Mouse (Mus musculus): ENCODE results near the gene Wdcp. TPM values are rescaled to one million over a fixed set of nuclear protein-coding genes. Genes with fewer than 3 reads are reported as not detected.
"Not testable (repeated sequence)": the region's sequence is repeated elsewhere in the genome, so short reads cannot be mapped to it uniquely, and the experiment has no call there.

Wdcp gene
- polyA plus RNA-seq, 1 experiment from 2014 or later, result 14.4 TPM

DNA sequence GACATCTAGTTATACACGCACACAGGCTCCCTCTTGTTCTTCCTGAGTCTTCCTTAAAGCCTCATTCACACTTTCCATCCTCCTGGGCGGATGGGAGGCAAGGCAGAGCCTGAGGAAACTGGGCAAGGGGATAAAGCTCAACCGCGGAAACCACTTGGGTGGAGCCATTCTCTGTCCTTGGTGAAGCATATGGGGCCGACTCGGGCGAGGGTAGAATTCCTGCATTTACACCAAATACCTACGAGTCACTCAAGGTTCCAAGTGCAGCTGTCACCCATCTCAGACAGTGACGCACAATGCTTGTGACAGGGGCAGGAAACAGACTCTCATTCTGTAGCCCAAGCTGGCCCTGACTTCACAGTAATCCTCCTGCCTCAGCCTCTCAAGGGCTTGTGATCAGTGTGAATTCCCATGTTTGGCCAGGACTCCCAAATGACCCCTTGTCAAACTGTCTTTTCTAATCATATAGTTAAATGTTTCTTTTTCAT, 35.2 kb downstream of the Wdcp start:
- no peak overlapping the region for H3K4me3 ChIP-seq (ENCODE audit: control insufficient read depth in 1 of 2, insufficient read depth in 1 of 2, low read depth in 1 of 2, low read length in 2 of 2)
- ATAC-seq (ENCODE audit: insufficient number of reproducible peaks, insufficient read depth, low FRiP score, low read depth), result no peak
- H3K9ac ChIP-seq (ENCODE audit: low read length), result no peak overlapping the region
- no peak overlapping the region for H3K27ac ChIP-seq (replicated peaks in 1 of 2; ENCODE audit: control insufficient read depth in 1 of 2, insufficient read depth in 1 of 2, low read depth in 2 of 2, low read length in 2 of 2)
- H3K9me3 ChIP-seq (ENCODE audit: control insufficient read depth, low read length), result 0 out of 2 replicates have a peak, but pooled peaks cover 2% of the 10 kb centered on the region
- H3K4me2 ChIP-seq (ENCODE audit: low read length), result no peak overlapping the region
- no peaks in the 10 kb centered on the region for H3K27me3 ChIP-seq (ENCODE audit: control insufficient read depth, insufficient read depth, low read length)
- peaks cover 12 to 18% of the 10 kb centered on the region in 2 experiments; a peak in 3 of 4 replicates for H3K4me1 ChIP-seq (ENCODE audit: control insufficient read depth in 2 of 2, insufficient read depth in 2 of 2, low read length in 2 of 2)
- WGBS, result 78% methylated on average over 9 of the region's 9 CpGs
- H3K36me3 ChIP-seq (ENCODE audit: control insufficient read depth, insufficient read depth, low read length), result peaks cover 44% of the 10 kb centered on the region

DNA sequence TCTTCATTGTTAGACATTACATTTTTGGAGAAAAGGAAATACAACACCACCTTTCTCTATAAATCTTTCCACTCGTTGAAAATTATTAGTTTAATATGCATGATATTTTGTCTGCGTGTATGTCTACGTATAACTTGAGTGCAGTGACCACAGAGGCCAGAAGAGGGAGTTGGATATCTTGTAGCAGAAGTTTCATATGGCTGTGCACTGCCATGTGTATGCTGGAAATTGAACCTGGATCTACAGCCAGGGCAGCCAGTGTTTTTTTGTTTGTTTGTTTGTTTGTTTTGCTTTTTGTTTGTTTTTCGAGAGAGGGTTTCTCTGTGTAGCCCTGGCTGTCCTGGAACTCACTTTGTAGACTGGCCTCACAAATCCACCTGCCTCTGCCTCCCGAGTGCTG, 35.9 kb downstream of the Wdcp start:
- WGBS, result 88% methylated on average over 5 of the region's 5 CpGs
- Histone ChIP-seq H3K4me3 (ENCODE audit: control insufficient read depth in 1 of 2, insufficient read depth in 1 of 2, low read depth in 1 of 2, low read length in 2 of 2) (no peak overlapping the region), H3K27me3 (ENCODE audit: control insufficient read depth, insufficient read depth, low read length) (no peaks in the 10 kb centered on the region), H3K4me2 (ENCODE audit: low read length) (no peak overlapping the region), H3K9me3 (ENCODE audit: control insufficient read depth, low read length) (0 out of 2 replicates have a peak, but pooled peaks cover 2% of the 10 kb centered on the region), H3K27ac (replicated peaks in 1 of 2; ENCODE audit: control insufficient read depth in 1 of 2, insufficient read depth in 1 of 2, low read depth in 2 of 2, low read length in 2 of 2) (no peak overlapping the region), H3K9ac (ENCODE audit: low read length) (no peak overlapping the region), H3K4me1 (ENCODE audit: control insufficient read depth in 2 of 2, insufficient read depth in 2 of 2, low read length in 2 of 2) (peaks cover 6 to 11% of the 10 kb centered on the region in 2 experiments; a peak in 3 of 4 replicates), H3K36me3 (ENCODE audit: control insufficient read depth, insufficient read depth, low read length) (peaks cover 49% of the 10 kb centered on the region)
- no peak for ATAC-seq (ENCODE audit: insufficient number of reproducible peaks, insufficient read depth, low FRiP score, low read depth)

DNA sequence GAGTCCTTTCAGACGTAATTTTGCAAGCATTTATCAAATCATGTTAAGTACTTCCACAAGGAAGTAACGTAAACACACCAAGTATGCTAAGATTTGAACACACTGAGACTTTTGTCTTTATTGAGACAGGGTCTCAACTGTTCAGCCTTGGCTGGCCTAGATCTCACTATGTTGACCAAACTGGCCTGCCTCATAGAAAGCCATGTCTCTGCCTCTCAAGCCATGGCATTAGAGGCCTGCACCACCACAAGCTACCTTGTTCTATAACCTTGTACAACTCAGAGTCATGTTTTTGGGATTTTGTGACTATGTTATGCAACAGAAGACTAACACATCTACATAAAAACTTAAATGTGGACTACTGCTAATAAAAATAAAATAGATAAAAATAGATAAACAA, 39.0 kb downstream of the Wdcp start:
- H3K9ac ChIP-seq (ENCODE audit: low read length), result no peak overlapping the region
- 80% methylated on average over 2 of the region's 2 CpGs for WGBS
- ATAC-seq (ENCODE audit: insufficient number of reproducible peaks, insufficient read depth, low FRiP score, low read depth), result no peak
- H3K27me3 ChIP-seq (ENCODE audit: control insufficient read depth, insufficient read depth, low read length), result no peaks in the 10 kb centered on the region
- H3K36me3 ChIP-seq (ENCODE audit: control insufficient read depth, insufficient read depth, low read length), result peaks cover 55% of the 10 kb centered on the region
- no peak overlapping the region for H3K4me2 ChIP-seq (ENCODE audit: low read length)
- H3K27ac ChIP-seq (replicated peaks in 1 of 2; ENCODE audit: control insufficient read depth in 1 of 2, insufficient read depth in 1 of 2, low read depth in 2 of 2, low read length in 2 of 2), result no peak overlapping the region
- H3K4me3 ChIP-seq (ENCODE audit: control insufficient read depth in 1 of 2, insufficient read depth in 1 of 2, low read depth in 1 of 2, low read length in 2 of 2), result no peak overlapping the region
- H3K4me1 ChIP-seq (ENCODE audit: control insufficient read depth in 2 of 2, insufficient read depth in 2 of 2, low read length in 2 of 2), result no peaks in the 10 kb centered on the region
- 0 out of 2 replicates have a peak, but pooled peaks cover 2% of the 10 kb centered on the region for H3K9me3 ChIP-seq (ENCODE audit: control insufficient read depth, low read length)

DNA sequence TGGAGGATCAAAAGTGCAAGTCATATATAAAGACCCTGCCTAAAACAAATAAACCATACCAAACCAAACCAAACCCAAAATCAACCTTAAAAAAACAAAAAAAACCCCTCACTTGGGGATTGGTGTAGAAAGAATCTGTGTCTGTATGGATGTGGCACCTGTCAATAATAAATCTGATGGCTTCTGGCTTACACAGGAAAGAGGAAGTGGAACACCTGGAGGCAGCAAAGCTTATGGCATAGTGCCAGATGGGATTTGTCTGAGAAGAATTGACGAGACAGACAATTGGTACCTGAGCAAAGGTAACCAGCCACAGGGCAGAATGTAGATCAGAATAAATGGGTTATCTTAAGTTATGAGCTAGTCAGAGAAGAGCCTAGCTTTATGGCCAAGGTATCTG, 42.0 kb downstream of the Wdcp start:
- Histone ChIP-seq H3K27me3 (ENCODE audit: control insufficient read depth, insufficient read depth, low read length) (no peaks in the 10 kb centered on the region), H3K4me2 (ENCODE audit: low read length) (no peak overlapping the region), H3K4me1 (ENCODE audit: control insufficient read depth in 2 of 2, insufficient read depth in 2 of 2, low read length in 2 of 2) (peaks cover 0 to 10% of the 10 kb centered on the region in 2 experiments; a peak in 2 of 4 replicates), H3K4me3 (ENCODE audit: control insufficient read depth in 1 of 2, insufficient read depth in 1 of 2, low read depth in 1 of 2, low read length in 2 of 2) (no peak overlapping the region), H3K9me3 (ENCODE audit: control insufficient read depth, low read length) (no peaks in the 10 kb centered on the region), H3K36me3 (ENCODE audit: control insufficient read depth, insufficient read depth, low read length) (peaks cover 39% of the 10 kb centered on the region), H3K9ac (ENCODE audit: low read length) (no peak overlapping the region), H3K27ac (replicated peaks in 1 of 2; ENCODE audit: control insufficient read depth in 1 of 2, insufficient read depth in 1 of 2, low read depth in 2 of 2, low read length in 2 of 2) (no peak overlapping the region)
- WGBS, result 80% methylated on average over 1 of the region's 1 CpGs
- ATAC-seq (ENCODE audit: insufficient number of reproducible peaks, insufficient read depth, low FRiP score, low read depth), result no peak

DNA sequence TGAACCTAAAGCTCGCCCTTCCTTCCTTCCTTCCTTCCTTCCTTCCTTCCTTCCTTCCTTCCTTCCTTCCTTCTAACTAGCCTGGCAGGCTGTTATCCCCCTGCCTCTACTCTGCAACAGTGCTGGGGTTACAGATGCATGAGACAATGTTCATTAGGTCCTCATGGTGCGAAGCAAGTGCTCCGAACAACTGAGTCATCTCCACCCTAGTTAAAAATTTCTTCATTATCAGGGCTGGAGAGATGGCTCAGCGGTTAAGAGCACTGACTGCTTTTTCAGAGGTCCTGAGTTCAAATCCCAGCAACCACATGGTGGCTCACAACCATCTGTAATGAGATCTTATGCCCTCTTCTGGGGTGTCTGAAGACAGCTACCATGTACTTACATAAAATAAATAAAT, 43.5 kb downstream of the Wdcp start:
- WGBS, result 97% methylated on average over 4 of the region's 4 CpGs
- H3K27me3 ChIP-seq (ENCODE audit: control insufficient read depth, insufficient read depth, low read length); H3K4me2 ChIP-seq (ENCODE audit: low read length); H3K27ac ChIP-seq (replicated peaks in 1 of 2; ENCODE audit: control insufficient read depth in 1 of 2, insufficient read depth in 1 of 2, low read depth in 2 of 2, low read length in 2 of 2); H3K9me3 ChIP-seq (ENCODE audit: control insufficient read depth, low read length); H3K9ac ChIP-seq (ENCODE audit: low read length); ATAC-seq (ENCODE audit: insufficient number of reproducible peaks, insufficient read depth, low FRiP score, low read depth); H3K4me1 ChIP-seq (ENCODE audit: control insufficient read depth in 2 of 2, insufficient read depth in 2 of 2, low read length in 2 of 2); H3K4me3 ChIP-seq (ENCODE audit: control insufficient read depth in 1 of 2, insufficient read depth in 1 of 2, low read depth in 1 of 2, low read length in 2 of 2): not testable (repeated sequence)
- H3K36me3 ChIP-seq (ENCODE audit: control insufficient read depth, insufficient read depth, low read length), result peaks cover 34% of the 10 kb centered on the region

DNA sequence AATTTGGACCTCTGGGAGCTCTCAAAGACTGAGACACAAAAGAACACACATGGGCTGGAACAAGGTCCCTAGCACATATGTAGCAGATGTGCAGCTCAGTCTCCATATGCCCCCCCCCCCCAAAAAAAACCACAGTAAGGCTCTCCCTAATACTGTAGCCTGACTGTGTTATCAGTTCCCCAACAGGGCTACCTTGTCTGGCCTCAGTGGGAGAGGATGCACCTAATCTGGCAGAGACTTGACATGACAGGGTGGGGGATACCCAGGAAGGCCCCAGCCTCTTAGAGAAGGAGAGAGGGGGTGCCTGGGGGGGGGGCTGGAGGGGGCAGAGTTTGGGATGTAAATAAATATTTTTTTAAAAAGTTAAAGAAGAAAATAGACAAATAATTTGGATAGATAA, 45.6 kb downstream of the Wdcp start:
- H3K9me3 ChIP-seq (ENCODE audit: control insufficient read depth, low read length), result no peaks in the 10 kb centered on the region
- no peak for ATAC-seq (ENCODE audit: insufficient number of reproducible peaks, insufficient read depth, low FRiP score, low read depth)
- H3K4me1 ChIP-seq (ENCODE audit: control insufficient read depth in 2 of 2, insufficient read depth in 2 of 2, low read length in 2 of 2), result peaks cover 0 to 10% of the 10 kb centered on the region in 2 experiments; a peak in 2 of 4 replicates
- H3K27me3 ChIP-seq (ENCODE audit: control insufficient read depth, insufficient read depth, low read length), result no peaks in the 10 kb centered on the region
- H3K4me2 ChIP-seq (ENCODE audit: low read length), result no peak overlapping the region
- no peak overlapping the region for H3K9ac ChIP-seq (ENCODE audit: low read length)
- peaks cover 29% of the 10 kb centered on the region for H3K36me3 ChIP-seq (ENCODE audit: control insufficient read depth, insufficient read depth, low read length)
- no peak overlapping the region for H3K27ac ChIP-seq (replicated peaks in 1 of 2; ENCODE audit: control insufficient read depth in 1 of 2, insufficient read depth in 1 of 2, low read depth in 2 of 2, low read length in 2 of 2)
- H3K4me3 ChIP-seq (ENCODE audit: control insufficient read depth in 1 of 2, insufficient read depth in 1 of 2, low read depth in 1 of 2, low read length in 2 of 2), result no peak overlapping the region

DNA sequence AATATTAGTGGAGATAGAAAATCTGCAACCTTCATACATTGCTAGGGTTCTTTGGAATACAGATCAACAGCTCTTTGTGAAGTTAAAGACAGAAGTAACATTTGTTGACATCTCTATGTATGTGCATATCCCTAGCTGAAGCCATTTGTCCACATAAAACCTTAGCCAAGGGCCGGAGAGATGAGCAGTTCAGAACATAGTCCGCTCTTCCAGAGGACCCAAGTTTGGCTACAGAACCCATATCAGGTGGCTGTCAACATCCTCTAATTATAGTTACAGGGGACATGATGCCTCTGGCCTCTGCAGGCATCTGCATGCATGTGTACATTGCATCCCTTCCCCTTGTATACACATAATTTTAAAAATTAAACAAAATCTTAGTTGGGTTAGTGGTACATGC, 46.1 kb downstream of the Wdcp start:
- WGBS, result 47% methylated on average over 2 of the region's 2 CpGs
- ATAC-seq (ENCODE audit: insufficient number of reproducible peaks, insufficient read depth, low FRiP score, low read depth), result no peak
- no peak overlapping the region for H3K27ac ChIP-seq (replicated peaks in 1 of 2; ENCODE audit: control insufficient read depth in 1 of 2, insufficient read depth in 1 of 2, low read depth in 2 of 2, low read length in 2 of 2)
- no peaks in the 10 kb centered on the region for H3K9me3 ChIP-seq (ENCODE audit: control insufficient read depth, low read length)
- peaks cover 29% of the 10 kb centered on the region for H3K36me3 ChIP-seq (ENCODE audit: control insufficient read depth, insufficient read depth, low read length)
- H3K4me2 ChIP-seq (ENCODE audit: low read length), result no peak overlapping the region
- H3K4me3 ChIP-seq (ENCODE audit: control insufficient read depth in 1 of 2, insufficient read depth in 1 of 2, low read depth in 1 of 2, low read length in 2 of 2), result no peak overlapping the region
- no peak overlapping the region for H3K9ac ChIP-seq (ENCODE audit: low read length)
- peaks cover 0 to 10% of the 10 kb centered on the region in 2 experiments; a peak in 2 of 4 replicates for H3K4me1 ChIP-seq (ENCODE audit: control insufficient read depth in 2 of 2, insufficient read depth in 2 of 2, low read length in 2 of 2)
- H3K27me3 ChIP-seq (ENCODE audit: control insufficient read depth, insufficient read depth, low read length), result no peaks in the 10 kb centered on the region

DNA sequence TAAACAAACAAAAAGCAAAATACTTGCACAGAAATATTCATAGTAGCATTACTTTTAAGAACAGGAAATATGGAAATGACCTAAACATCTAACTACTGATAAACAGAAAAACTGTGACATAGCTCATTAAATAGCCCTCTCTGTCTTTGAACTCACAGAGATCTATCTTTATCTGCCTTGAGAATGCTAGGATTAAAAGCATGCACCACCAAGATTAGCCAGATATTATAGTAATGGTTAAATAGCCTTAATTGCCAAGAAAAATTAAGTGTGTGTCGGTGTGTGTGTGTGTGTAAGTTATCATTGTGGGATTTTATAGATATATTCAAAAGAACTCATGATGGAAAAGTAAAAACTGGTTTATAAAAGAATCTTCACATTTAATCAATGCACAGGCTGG, 46.8 kb downstream of the Wdcp start:
- WGBS, result 78% methylated on average over 1 of the region's 1 CpGs
- peaks cover 31% of the 10 kb centered on the region for H3K36me3 ChIP-seq (ENCODE audit: control insufficient read depth, insufficient read depth, low read length)
- H3K9me3 ChIP-seq (ENCODE audit: control insufficient read depth, low read length), result no peaks in the 10 kb centered on the region
- H3K4me1 ChIP-seq (ENCODE audit: control insufficient read depth in 2 of 2, insufficient read depth in 2 of 2, low read length in 2 of 2), result peaks cover 0 to 10% of the 10 kb centered on the region in 2 experiments; a peak in 2 of 4 replicates
- no peaks in the 10 kb centered on the region for H3K27me3 ChIP-seq (ENCODE audit: control insufficient read depth, insufficient read depth, low read length)
- no peak overlapping the region for H3K4me2 ChIP-seq (ENCODE audit: low read length)
- no peak overlapping the region for H3K4me3 ChIP-seq (ENCODE audit: control insufficient read depth in 1 of 2, insufficient read depth in 1 of 2, low read depth in 1 of 2, low read length in 2 of 2)
- ATAC-seq (ENCODE audit: insufficient number of reproducible peaks, insufficient read depth, low FRiP score, low read depth), result no peak
- H3K9ac ChIP-seq (ENCODE audit: low read length), result no peak overlapping the region
- no peak overlapping the region for H3K27ac ChIP-seq (replicated peaks in 1 of 2; ENCODE audit: control insufficient read depth in 1 of 2, insufficient read depth in 1 of 2, low read depth in 2 of 2, low read length in 2 of 2)
